Mouse (Mus musculus): ENCODE measurements at regions not wholly inside any gene's neighbourhood (a gene's known extent, or its start where the extent isn't known, plus 50 kb on each side); places are given as distances from the start of the nearest gene placed in this dataset.

DNA sequence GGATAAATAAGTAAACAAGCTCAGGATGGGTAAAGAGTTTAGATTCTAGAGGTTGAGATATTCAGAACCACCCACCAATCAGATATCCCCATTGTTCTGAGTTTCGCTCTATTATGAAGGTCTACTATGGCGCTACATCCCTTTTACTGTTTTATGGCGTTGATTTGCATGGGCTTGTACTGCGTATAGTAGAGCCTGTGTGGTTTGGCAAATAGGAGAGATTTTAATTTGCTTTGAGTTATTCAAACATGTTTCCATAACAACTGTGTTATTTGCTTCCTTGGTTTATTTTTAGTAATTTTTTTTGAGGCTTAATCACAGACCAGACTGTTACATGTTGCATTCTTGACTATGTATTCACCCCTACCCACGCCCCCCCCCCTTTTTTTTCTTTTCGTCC, 284.6 kb upstream of the Ptger4 start:
- H3K79me2 ChIP-seq (ENCODE audit: inconsistent target): no peaks in the 10 kb centered on the region
- H3K4me3 ChIP-seq (ENCODE audit: inconsistent target): no peak overlapping the region
- no peak overlapping the region for H3K27ac ChIP-seq
- no peaks in the 10 kb centered on the region for H3K36me3 ChIP-seq (ENCODE audit: inconsistent target)
- 100% methylated on average over 4 of the region's 6 CpGs for WGBS (ENCODE audit: missing documents)

DNA sequence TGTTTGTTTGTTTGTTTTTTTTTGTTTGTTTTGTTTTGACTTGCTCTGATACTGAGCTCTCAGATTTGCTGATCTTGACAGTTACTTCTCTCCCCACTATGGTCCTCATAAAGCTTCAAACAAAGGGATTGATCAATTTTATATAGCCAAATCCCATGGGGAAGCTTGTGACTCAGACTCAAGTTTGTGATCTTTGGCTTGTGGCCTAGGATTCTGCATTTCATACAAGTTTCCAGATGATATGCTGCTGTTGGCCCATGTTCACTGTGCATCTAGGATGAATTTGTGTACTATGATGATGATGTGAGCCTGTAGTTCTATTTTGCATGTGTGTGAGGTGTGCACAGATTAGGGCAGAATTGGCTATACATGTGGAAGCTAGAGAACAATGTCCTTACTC, 289.7 kb upstream of the Ptger4 start:
- H3K36me3 ChIP-seq (ENCODE audit: inconsistent target): no peaks in the 10 kb centered on the region
- H3K4me3 ChIP-seq (ENCODE audit: inconsistent target): no peak overlapping the region
- no peak overlapping the region for H3K27ac ChIP-seq
- H3K79me2 ChIP-seq (ENCODE audit: inconsistent target): no peaks in the 10 kb centered on the region

DNA sequence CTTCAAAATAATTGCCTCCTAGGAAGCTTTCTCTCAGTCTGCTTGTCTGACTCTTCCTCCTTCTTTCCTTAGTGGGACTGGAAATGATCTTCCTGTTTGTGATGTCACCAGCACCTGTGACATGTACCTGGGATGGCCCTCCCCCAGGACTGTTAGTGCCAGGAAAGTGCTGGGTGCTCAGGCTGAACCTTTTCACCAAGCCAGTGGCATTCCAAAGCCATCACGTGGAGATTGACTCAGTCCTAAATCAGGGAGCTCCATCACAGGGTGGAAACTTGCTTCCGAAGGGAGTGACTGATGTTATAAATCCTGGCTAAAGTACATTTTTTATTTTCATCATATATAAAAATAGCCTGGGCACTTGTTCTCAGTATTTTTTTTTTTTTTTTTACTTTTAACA, 293.4 kb upstream of the Ptger4 start:
- Histone ChIP-seq H3K79me2 (ENCODE audit: inconsistent target) (no peaks in the 10 kb centered on the region), H3K4me3 (ENCODE audit: inconsistent target) (no peak overlapping the region), H3K27ac (no peak overlapping the region), H3K36me3 (ENCODE audit: inconsistent target) (no peaks in the 10 kb centered on the region)
- 100% methylated on average over 2 of the region's 2 CpGs for WGBS (ENCODE audit: missing documents)

DNA sequence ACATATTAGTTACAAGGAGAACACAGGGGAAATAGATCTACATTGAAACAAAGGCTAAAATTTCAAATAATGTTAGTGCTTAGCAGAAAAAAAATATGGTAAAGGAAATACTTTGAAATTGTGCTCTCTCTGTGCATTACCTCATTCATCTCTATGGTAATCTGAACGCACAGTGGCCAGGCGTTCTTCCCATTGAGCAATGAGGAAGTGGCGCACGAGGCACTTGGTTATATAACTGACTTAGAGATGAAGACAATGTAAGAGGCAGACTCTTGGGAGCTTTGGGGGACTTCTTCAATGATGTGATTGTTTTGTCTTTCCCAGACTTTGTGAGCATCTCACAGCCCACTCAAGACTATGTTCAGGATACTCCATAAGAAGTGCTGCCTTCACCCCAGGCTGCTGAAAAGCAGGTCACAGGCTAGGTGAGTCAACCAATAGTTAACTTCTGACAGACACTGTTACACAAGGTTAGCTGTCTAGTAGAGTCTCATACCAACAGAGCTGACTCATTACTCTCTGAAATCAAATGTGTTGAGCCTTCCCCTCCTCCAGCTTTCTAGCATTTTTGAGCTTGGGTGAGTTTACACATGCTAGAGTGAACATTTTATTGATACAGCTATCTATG, 295.4 kb upstream of the Ptger4 start:
- WGBS (ENCODE audit: missing documents): 0% methylated on average over 4 of the region's 4 CpGs
- Histone ChIP-seq H3K36me3 (ENCODE audit: inconsistent target) (no peaks in the 10 kb centered on the region), H3K79me2 (ENCODE audit: inconsistent target) (no peaks in the 10 kb centered on the region), H3K4me3 (ENCODE audit: inconsistent target) (no peak overlapping the region), H3K27ac (peak overlapping the region; percentile 47)

DNA sequence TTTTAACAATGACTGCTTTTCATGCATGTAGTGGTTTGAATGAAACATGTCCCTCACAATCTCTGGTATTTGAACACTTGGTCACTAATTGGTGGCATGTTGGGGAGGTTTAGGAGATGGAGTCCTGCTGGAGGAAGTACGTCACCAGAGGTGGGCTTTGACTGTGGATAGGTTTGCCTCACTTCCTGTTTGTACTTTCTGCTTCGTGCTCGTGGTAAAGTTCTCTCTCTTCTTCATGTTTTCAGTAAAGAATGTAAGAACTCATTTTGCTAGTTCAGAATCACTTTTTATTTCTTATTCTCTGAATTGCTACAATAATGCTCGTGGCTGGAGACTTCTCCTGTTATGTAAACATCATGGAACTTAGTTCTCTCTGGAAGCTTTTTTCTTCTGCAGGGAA, 310.5 kb upstream of the Ptger4 start:
- WGBS (ENCODE audit: missing documents): 44% methylated on average over 4 of the region's 4 CpGs

DNA sequence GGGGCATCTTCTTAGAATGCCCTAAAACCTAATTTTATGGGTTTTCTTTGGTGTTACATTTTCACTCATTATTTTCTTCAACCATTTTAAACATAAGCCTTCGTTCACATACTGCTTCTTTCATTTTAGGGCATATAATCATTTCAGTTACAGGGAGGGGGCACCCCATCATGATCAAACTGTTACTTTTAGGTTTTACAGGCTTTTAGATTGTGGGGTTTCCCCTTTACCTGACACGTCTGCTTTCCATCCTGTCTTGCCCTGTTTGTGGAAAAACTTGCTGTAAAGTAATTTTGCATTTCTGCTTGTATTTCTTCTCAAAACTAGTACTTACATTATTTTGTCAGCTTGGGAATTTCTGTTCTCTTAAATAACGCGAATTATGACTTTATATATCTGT, 310.9 kb upstream of the Ptger4 start:
- no peak overlapping the region for H3K27ac ChIP-seq
- no peak overlapping the region for H3K4me3 ChIP-seq (ENCODE audit: inconsistent target)
- no peaks in the 10 kb centered on the region for H3K79me2 ChIP-seq (ENCODE audit: inconsistent target)
- H3K36me3 ChIP-seq (ENCODE audit: inconsistent target): no peaks in the 10 kb centered on the region
- 76% methylated on average over 4 of the region's 4 CpGs for WGBS (ENCODE audit: missing documents)

More for the DNA sequence above, 310.5 kb upstream of the Ptger4 start:
- Histone ChIP-seq H3K36me3 (ENCODE audit: inconsistent target) (no peaks in the 10 kb centered on the region), H3K27ac (no peak overlapping the region), H3K4me3 (ENCODE audit: inconsistent target) (no peak overlapping the region), H3K79me2 (ENCODE audit: inconsistent target) (no peaks in the 10 kb centered on the region)

DNA sequence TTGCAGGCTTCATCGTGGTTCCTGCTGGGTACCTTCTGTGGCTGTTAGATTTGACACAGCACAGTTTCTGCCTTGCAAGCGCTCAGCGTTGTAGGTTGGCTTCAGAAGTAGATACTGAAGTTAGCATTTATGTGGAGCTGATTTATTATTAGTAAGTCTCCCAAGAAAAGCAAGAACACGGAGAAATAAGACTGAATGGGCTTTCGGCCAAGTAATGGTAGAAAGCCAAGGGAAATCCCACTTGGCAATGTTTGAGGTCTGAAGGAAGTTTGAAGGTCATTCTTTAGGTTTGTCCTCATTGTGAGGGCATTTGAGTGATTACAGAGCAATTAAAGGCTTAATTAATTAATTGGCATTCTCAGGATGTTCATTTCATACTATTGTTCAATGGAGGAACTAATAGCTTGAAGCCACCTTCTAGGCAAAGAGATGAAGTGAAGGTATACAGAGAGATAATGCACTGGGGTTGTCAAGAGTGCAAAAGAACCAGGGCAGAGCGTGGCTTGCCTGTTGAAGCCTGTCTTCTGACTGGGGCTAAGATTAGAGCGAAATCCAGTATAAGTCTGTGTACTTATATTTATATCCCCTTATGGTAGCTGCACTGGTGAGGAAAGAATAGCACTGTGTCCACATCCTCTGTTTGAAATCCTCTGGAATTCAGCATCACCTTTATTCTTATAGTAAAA, 311.5 kb upstream of the Ptger4 start:
- 81% methylated on average over 7 of the region's 7 CpGs for whole genome bisulfite sequencing (ENCODE audit: missing documents)
- H3K4me3 ChIP-seq (ENCODE audit: inconsistent target): no peak overlapping the region
- H3K36me3 ChIP-seq (ENCODE audit: inconsistent target): no peaks in the 10 kb centered on the region
- H3K79me2 ChIP-seq (ENCODE audit: inconsistent target): no peaks in the 10 kb centered on the region
- no peak overlapping the region for H3K27ac ChIP-seq

DNA sequence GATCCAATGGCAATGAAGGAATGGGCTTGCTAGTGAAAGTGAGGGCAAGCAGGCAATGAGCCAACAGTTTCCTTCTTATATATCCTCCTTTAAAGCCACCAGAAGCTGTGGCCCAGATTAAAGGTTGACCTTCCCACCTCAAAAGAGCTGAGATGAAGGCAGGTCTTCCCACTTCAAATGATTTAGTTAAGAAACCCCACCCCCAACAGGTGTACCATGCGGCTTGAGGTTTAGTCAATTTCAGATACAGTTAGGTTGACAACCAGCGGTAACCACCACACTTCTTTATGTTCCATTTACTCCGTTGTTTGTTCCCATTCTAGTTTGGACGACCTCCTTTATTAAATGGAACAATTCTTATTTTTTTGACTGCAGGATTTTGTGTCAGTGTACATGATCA, 317.8 kb upstream of the Ptger4 start:
- Histone ChIP-seq H3K27ac (no peak overlapping the region), H3K36me3 (ENCODE audit: inconsistent target) (no peaks in the 10 kb centered on the region), H3K4me3 (ENCODE audit: inconsistent target) (no peak overlapping the region), H3K79me2 (ENCODE audit: inconsistent target) (no peaks in the 10 kb centered on the region)
- WGBS (ENCODE audit: missing documents): 90% methylated on average over 4 of the region's 4 CpGs

DNA sequence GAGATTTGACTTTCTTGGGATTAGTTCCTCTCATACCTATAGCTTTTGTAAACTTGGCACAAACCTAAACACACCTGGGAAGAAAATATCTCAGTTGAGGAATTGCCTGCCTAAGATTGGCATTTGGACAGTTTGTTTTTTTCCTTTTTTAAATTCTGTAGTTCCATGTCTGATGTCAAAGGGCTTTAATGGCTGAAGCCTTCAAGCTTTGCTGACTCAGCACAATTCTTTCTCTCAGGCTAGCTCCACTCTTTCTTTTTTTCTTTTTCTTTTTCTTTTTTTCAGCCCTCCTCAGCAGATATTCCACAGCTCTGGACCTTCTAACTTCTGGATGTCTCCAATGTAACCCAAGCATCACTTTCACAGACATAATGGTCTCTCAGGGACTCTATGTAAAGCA, 330.4 kb upstream of the Ptger4 start:
- Histone ChIP-seq H3K79me2 (ENCODE audit: inconsistent target) (no peaks in the 10 kb centered on the region), H3K36me3 (ENCODE audit: inconsistent target) (no peaks in the 10 kb centered on the region), H3K4me3 (ENCODE audit: inconsistent target) (no peak overlapping the region), H3K27ac (no peak overlapping the region)

DNA sequence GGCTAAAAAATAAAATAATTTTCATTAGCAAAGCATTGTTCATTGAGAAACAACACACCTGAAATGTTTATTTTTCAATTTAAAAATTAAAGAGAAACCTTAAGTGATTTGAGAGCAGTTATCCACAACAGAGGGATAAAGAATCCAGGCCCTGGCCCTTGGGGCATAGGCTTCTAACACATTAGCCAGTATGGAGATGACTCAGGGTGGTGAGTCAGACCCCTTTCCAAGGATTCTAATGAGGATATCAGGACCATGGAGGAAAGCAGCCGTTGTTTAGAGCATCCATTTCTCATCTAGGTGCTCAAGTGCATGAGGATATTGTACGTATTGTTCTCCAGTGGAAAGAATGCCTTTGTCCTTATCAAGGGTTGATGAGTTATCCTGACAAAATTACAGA, 335.6 kb upstream of the Ptger4 start:
- 77% methylated on average over 2 of the region's 2 CpGs for WGBS (ENCODE audit: missing documents)
- H3K36me3 ChIP-seq (ENCODE audit: inconsistent target): no peaks in the 10 kb centered on the region
- no peak overlapping the region for H3K4me3 ChIP-seq (ENCODE audit: inconsistent target)
- no peaks in the 10 kb centered on the region for H3K79me2 ChIP-seq (ENCODE audit: inconsistent target)
- no peak overlapping the region for H3K27ac ChIP-seq

DNA sequence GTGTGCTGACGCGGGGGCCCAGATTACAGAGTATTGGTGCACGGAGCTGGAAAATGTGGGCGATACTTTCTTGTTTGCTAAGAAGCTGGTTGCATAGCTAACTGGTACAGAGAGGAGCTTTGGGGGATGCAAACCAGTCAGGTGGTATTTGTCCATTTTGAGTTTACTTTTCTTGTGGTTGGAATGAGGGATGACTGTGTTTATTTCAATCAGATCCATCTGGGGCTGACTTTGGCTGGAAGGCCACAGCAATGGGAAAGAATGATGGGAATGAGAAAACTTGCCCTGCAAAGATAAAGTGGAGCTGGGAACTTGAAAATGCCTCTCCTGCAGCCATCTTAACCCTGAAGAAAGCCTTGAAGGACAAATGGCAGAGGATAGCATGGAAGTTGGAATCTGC, 336.4 kb upstream of the Ptger4 start:
- no peak overlapping the region for H3K4me3 ChIP-seq (ENCODE audit: inconsistent target)
- 96% methylated on average over 4 of the region's 4 CpGs for WGBS (ENCODE audit: missing documents)
- no peak overlapping the region for H3K27ac ChIP-seq

DNA sequence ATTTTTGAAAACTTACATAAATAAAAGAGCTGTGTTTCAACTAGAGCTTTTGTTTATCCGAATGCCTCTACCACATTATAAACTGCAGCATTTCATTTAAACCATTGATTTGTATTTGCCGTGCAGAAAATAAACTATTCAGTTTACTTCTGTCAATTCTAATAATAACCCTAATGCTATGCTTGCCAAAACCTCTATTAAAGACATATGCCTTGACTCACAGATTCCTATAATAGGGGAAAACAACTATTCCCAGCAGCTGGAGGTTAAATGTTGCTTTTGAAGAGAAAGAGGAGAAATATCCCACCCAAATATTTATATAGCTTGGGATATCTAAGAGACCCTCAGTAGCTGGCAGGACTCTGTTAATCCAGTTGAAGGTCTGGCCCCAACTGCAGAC, 340.4 kb upstream of the Ptger4 start:
- no peak overlapping the region for H3K4me3 ChIP-seq (ENCODE audit: inconsistent target)
- no peaks in the 10 kb centered on the region for H3K36me3 ChIP-seq (ENCODE audit: inconsistent target)
- WGBS (ENCODE audit: missing documents): 92% methylated on average over 2 of the region's 2 CpGs
- H3K79me2 ChIP-seq (ENCODE audit: inconsistent target): no peaks in the 10 kb centered on the region
- no peak overlapping the region for H3K27ac ChIP-seq

More for the DNA sequence above, 336.4 kb upstream of the Ptger4 start:
- no peaks in the 10 kb centered on the region for H3K79me2 ChIP-seq (ENCODE audit: inconsistent target)
- H3K36me3 ChIP-seq (ENCODE audit: inconsistent target): no peaks in the 10 kb centered on the region

DNA sequence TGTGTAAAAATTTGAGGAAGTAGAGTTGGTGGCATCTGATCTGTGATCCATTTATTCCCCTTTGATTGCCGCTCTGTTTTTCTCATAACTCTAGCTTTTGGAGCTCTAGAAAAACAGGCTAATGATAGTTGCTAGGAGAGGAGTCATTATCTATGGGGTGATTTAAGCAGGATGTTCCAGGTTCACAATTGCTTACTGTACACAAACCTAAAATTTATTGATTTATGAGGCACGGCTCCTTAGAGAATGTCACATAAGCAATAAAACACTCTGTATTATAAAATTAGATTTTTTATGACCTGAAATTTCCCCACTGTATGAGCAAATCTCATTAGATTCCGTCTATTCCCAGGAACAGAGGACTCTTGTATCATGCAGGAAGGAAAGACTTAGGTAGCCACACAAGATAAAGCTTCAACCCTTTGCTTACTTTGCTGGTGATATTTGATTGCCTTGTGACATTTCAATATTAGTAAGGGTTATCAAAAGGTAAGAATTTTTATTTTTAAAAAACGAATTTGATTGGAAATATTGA, 360.8 kb upstream of the Ptger4 start:
- 76% methylated on average over 4 of the region's 4 CpGs for WGBS (ENCODE audit: missing documents)
- Histone ChIP-seq H3K27ac (no peak overlapping the region), H3K79me2 (ENCODE audit: inconsistent target) (no peaks in the 10 kb centered on the region), H3K4me3 (ENCODE audit: inconsistent target) (no peak overlapping the region), H3K36me3 (ENCODE audit: inconsistent target) (no peaks in the 10 kb centered on the region)

DNA sequence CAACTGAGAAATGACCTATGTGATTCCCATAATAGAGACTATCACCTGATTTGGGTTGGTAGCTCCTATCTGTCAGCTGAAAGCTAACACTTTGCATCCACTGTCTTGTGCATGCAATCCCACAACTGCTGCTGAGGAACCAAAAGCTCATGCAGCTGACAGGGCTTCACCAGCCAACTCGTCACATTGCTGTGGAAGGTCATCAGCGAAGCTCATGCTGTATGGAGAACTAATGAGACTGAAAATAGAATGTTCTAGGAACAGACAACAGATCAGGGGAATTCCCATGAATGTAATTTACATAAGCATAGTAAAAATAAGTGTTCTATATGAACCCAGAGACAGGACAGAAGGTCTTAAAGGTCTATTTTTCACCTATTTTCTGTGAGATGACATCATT, 363.5 kb upstream of the Ptger4 start:
- Histone ChIP-seq H3K27ac (no peak overlapping the region), H3K36me3 (ENCODE audit: inconsistent target) (no peaks in the 10 kb centered on the region), H3K79me2 (ENCODE audit: inconsistent target) (no peaks in the 10 kb centered on the region), H3K4me3 (ENCODE audit: inconsistent target) (no peak overlapping the region)
- WGBS (ENCODE audit: missing documents): 84% methylated on average over 2 of the region's 2 CpGs

DNA sequence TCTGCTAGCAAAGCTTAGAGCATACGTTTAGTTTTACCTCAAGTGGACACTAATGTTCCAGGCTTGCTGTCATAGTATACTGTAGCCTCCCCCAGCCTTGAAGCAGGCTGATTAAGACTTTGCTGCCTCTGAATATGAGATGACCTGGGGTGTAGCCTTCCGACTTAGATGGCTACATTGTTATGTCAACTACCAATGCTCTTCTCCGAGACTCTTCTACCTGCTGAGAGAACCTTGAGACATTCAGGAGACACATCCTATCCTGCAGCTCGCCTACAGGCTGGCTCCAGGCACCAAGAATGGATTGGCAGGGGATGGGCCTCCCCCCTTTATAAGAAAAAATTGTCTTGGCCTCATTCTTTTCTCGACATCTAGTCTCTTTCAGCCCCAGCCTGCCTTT, 379.0 kb upstream of the Ptger4 start:
- 91% methylated on average over 5 of the region's 5 CpGs for WGBS (ENCODE audit: missing documents)
- H3K79me2 ChIP-seq (ENCODE audit: inconsistent target): no peaks in the 10 kb centered on the region

DNA sequence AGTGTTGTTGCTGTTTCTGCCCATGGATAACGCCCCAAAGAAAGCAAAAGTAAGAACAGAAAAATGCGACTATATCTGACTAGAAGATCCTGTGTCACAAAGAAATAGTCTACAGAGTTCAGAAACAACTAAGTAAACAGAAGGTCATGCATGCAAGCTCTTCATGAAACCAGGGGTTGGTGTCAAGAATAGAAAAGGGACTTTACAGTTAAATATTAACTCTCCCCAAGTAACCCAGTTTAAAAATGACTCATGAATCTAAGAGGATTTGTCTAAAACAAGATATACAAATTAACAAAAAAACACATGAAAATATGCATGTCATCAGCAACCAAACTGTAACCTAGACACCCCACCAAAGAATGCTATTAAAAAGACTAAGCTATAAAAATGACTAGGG, 381.4 kb upstream of the Ptger4 start:
- 92% methylated on average over 2 of the region's 2 CpGs for WGBS (ENCODE audit: missing documents)
- Histone ChIP-seq H3K79me2 (ENCODE audit: inconsistent target) (no peaks in the 10 kb centered on the region), H3K4me3 (ENCODE audit: inconsistent target) (no peak overlapping the region), H3K27ac (no peak overlapping the region), H3K36me3 (ENCODE audit: inconsistent target) (no peaks in the 10 kb centered on the region)

More for the DNA sequence above, 379.0 kb upstream of the Ptger4 start:
- Histone ChIP-seq H3K4me3 (ENCODE audit: inconsistent target) (no peak overlapping the region), H3K27ac (no peak overlapping the region), H3K36me3 (ENCODE audit: inconsistent target) (no peaks in the 10 kb centered on the region)
